Mouse (Mus musculus): ENCODE measurements at regions not wholly inside any gene's neighbourhood (a gene's known extent, or its start where the extent isn't known, plus 50 kb on each side); places are given as distances from the start of the nearest gene placed in this dataset.

- ATAC-seq (replicated peaks; ENCODE audit: low FRiP score): no peak
- WGBS: 74% methylated on average over 4 of the region's 4 CpGs
- no peak overlapping the region for H3K9ac ChIP-seq (ENCODE audit: low read length)
Observed at GRCm38 (mm10) chr4:10315144-10315543, 559.2 kb upstream of the 2610301B20Rik start.

DNA sequence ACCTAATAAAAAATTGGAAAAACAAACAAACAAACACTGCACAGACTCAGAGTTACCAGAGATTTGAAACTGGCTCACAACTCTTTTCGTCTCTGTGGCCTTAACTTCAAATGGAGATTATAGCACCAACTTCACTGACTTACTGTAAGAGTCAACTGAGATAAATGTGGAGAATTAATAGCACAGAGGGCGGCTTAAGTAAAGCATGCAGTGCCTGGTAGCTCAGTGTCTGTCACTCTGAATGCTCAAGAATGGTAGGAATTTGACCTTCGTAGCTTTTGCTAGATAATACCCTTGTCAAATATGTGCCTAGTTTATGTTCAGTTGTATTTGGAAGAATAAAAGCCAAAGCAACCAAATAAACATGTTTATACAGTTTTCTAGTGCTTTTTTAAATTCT is 558.4 kb upstream of the 2610301B20Rik start:
- DNase-seq (ENCODE audit: low spot score): no peak
- Histone ChIP-seq H3K9me3 (ENCODE audit: control insufficient read depth, low read length) (no peaks in the 10 kb centered on the region), H3K4me1 (replicated peaks; ENCODE audit: control insufficient read depth, insufficient read depth, low read length) (no peaks in the 10 kb centered on the region), H3K9ac (ENCODE audit: low read length) (no peak overlapping the region), H3K27ac (ENCODE audit: low read depth, low read length) (no peak overlapping the region), H3K4me3 (ENCODE audit: low read depth, low read length) (no peak overlapping the region), H3K36me3 (ENCODE audit: control insufficient read depth, insufficient read depth, low read length) (no peaks in the 10 kb centered on the region), H3K27me3 (ENCODE audit: control insufficient read depth, insufficient read depth, low read length) (no peaks in the 10 kb centered on the region), H3K4me2 (ENCODE audit: low read depth, low read length, severe bottlenecking) (no peak overlapping the region)
- 65% methylated on average over 3 of the region's 3 CpGs for WGBS
- ATAC-seq (replicated peaks; ENCODE audit: low FRiP score): no peak

More at GRCm38 (mm10) chr4:10315144-10315543, 559.2 kb upstream of the 2610301B20Rik start:
- Histone ChIP-seq H3K4me3 (ENCODE audit: low read depth, low read length) (no peak overlapping the region), H3K4me1 (replicated peaks; ENCODE audit: control insufficient read depth, insufficient read depth, low read length) (no peaks in the 10 kb centered on the region), H3K4me2 (ENCODE audit: low read depth, low read length, severe bottlenecking) (no peak overlapping the region), H3K36me3 (ENCODE audit: control insufficient read depth, insufficient read depth, low read length) (no peaks in the 10 kb centered on the region), H3K27me3 (ENCODE audit: control insufficient read depth, insufficient read depth, low read length) (no peaks in the 10 kb centered on the region), H3K9me3 (ENCODE audit: control insufficient read depth, low read length) (no peaks in the 10 kb centered on the region), H3K27ac (ENCODE audit: low read depth, low read length) (no peak overlapping the region)
- no peak for DNase-seq (ENCODE audit: low spot score)

- WGBS: 71% methylated on average over 2 of the region's 2 CpGs
- no peak overlapping the region for H3K9ac ChIP-seq (ENCODE audit: low read length)
- H3K36me3 ChIP-seq (ENCODE audit: control insufficient read depth, insufficient read depth, low read length): no peaks in the 10 kb centered on the region
- no peak for DNase-seq (ENCODE audit: low spot score)
- H3K4me2 ChIP-seq (ENCODE audit: low read depth, low read length, severe bottlenecking): no peak overlapping the region
- no peak for ATAC-seq (replicated peaks; ENCODE audit: low FRiP score)
- H3K27ac ChIP-seq (ENCODE audit: low read depth, low read length): no peak overlapping the region
- no peaks in the 10 kb centered on the region for H3K4me1 ChIP-seq (replicated peaks; ENCODE audit: control insufficient read depth, insufficient read depth, low read length)
- H3K9me3 ChIP-seq (ENCODE audit: control insufficient read depth, low read length): no peaks in the 10 kb centered on the region
- no peak overlapping the region for H3K4me3 ChIP-seq (ENCODE audit: low read depth, low read length)
- no peaks in the 10 kb centered on the region for H3K27me3 ChIP-seq (ENCODE audit: control insufficient read depth, insufficient read depth, low read length)
Observed at GRCm38 (mm10) chr4:10344147-10344546, 530.2 kb upstream of the 2610301B20Rik start.

DNA sequence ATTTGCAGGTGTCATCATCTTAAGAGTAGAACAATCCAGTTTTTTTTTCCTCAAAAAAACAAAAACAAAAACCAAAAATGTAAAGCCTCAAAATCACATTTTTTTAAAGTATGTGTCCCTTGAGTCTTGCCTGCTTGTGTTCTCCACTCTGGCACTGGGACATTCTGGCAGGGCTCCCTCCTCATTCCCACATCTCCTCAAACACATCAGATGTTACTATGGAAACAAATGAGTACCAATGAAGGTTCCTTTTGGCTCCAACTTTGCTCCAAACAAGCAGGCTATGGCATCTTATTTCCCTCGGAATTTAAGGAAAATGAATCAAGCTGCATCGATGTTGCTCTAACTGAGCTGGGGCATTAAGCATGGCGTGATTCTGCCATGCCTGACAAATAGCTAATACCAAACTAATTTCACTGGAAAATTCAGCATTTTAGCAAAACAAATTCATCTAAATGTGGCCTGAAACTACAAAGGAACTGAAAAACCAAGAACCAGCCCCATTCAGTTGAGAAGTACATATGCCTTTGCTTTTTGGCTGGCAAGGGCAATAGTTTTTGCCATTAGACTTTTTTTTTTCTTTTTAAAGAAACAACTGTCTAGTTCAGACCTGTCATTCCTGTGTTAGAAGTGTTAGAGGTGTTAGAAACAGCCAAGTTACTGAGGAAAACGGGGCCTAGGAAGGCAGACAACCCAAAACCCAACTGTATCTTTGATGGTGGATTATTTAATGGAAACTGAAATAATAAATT is 522.2 kb upstream of the 2610301B20Rik start:
- no peak overlapping the region for H3K27ac ChIP-seq (ENCODE audit: low read depth, low read length)
- no peaks in the 10 kb centered on the region for H3K27me3 ChIP-seq (ENCODE audit: control insufficient read depth, insufficient read depth, low read length)
- H3K4me3 ChIP-seq (ENCODE audit: low read depth, low read length): no peak overlapping the region
- H3K4me2 ChIP-seq (ENCODE audit: low read depth, low read length, severe bottlenecking): no peak overlapping the region
- 86% methylated on average over 4 of the region's 4 CpGs for WGBS
- no peak for DNase-seq (ENCODE audit: low spot score)
- no peaks in the 10 kb centered on the region for H3K9me3 ChIP-seq (ENCODE audit: control insufficient read depth, low read length)
- no peak for ATAC-seq (replicated peaks; ENCODE audit: low FRiP score)
- H3K36me3 ChIP-seq (ENCODE audit: control insufficient read depth, insufficient read depth, low read length): no peaks in the 10 kb centered on the region
- no peaks in the 10 kb centered on the region for H3K4me1 ChIP-seq (replicated peaks; ENCODE audit: control insufficient read depth, insufficient read depth, low read length)
- H3K9ac ChIP-seq (ENCODE audit: low read length): no peak overlapping the region

GRCm38 (mm10) chr4:10357572-10357971 is 516.7 kb upstream of the 2610301B20Rik start:
- H3K4me1 ChIP-seq (replicated peaks; ENCODE audit: control insufficient read depth, insufficient read depth, low read length): no peaks in the 10 kb centered on the region
- H3K4me3 ChIP-seq (ENCODE audit: low read depth, low read length): no peak overlapping the region
- DNase-seq (ENCODE audit: low spot score): no peak
- H3K4me2 ChIP-seq (ENCODE audit: low read depth, low read length, severe bottlenecking): no peak overlapping the region
- H3K27ac ChIP-seq (ENCODE audit: low read depth, low read length): no peak overlapping the region
- H3K9ac ChIP-seq (ENCODE audit: low read length): no peak overlapping the region
- H3K36me3 ChIP-seq (ENCODE audit: control insufficient read depth, insufficient read depth, low read length): no peaks in the 10 kb centered on the region
- no peaks in the 10 kb centered on the region for H3K27me3 ChIP-seq (ENCODE audit: control insufficient read depth, insufficient read depth, low read length)
- no peak for ATAC-seq (replicated peaks; ENCODE audit: low FRiP score)
- 78% methylated on average over 3 of the region's 3 CpGs for WGBS
- no peaks in the 10 kb centered on the region for H3K9me3 ChIP-seq (ENCODE audit: control insufficient read depth, low read length)

DNA sequence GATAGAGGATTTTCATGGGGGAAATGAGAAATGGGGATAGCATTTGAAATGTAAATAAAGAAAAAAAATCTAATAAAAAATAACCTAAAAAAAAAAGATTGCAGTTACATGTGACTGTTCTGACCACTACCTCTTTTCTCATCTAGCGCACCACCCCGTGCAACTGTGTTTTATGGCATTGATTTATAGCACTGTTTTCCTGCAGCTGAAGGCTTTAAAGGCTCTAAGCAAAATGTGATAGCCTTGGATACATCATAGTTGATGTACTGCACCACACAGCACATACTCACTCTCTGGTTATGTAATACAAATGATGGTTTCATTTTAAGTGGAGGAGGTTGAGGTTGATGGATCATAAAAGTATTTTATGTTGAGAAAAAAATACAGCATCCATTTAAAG is 484.5 kb upstream of the 2610301B20Rik start:
- WGBS: 94% methylated on average over 2 of the region's 2 CpGs
- H3K4me3 ChIP-seq (ENCODE audit: low read depth, low read length): no peak overlapping the region
- no peaks in the 10 kb centered on the region for H3K9me3 ChIP-seq (ENCODE audit: control insufficient read depth, low read length)
- H3K27me3 ChIP-seq (ENCODE audit: control insufficient read depth, insufficient read depth, low read length): no peaks in the 10 kb centered on the region
- H3K9ac ChIP-seq (ENCODE audit: low read length): no peak overlapping the region
- H3K4me1 ChIP-seq (replicated peaks; ENCODE audit: control insufficient read depth, insufficient read depth, low read length): no peaks in the 10 kb centered on the region
- DNase-seq (ENCODE audit: low spot score) (no peak), ATAC-seq (replicated peaks; ENCODE audit: low FRiP score) (no peak)
- no peaks in the 10 kb centered on the region for H3K36me3 ChIP-seq (ENCODE audit: control insufficient read depth, insufficient read depth, low read length)
- H3K27ac ChIP-seq (ENCODE audit: low read depth, low read length): no peak overlapping the region
- no peak overlapping the region for H3K4me2 ChIP-seq (ENCODE audit: low read depth, low read length, severe bottlenecking)

DNA sequence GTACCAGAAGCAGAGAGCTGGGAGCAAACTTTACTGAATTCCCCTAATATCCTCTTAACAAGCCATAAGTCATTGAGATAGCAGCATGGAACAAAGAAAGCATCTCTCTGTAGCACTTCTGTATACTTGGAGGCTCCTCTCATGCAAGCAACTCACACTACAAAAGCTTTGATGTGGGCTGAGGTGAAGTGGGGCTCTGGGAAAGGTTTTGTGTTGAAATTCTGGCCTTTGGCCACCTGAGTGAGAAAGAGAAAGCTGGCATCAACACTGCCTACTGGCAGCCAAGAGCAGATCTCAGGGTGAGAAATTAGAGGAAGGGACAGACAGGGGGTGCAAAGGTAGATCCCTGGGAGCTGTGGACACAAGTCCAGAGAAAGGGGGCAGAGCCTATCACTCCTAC is 477.0 kb upstream of the 2610301B20Rik start:
- no peak for DNase-seq (ENCODE audit: low spot score)

DNA sequence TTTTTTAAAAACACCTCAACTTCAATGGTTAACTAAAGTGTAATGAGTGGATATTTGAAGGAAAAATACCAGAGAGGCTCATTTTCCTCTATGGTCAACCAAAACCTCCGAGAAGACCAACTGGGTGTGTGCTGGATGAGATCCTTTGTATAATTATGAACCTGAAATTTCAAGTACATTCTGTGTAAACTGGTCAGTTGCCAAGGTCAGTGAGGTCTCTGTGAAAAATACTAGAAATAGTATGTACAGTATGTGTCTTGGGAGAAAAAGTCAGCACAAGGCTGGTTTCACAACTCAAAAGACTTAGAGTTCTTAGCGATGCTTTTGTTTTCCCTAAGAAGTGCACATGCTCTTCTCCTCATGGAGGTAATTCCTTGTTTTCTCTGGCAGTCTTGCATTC is 476.2 kb upstream of the 2610301B20Rik start:
- WGBS: 90% methylated on average over 2 of the region's 2 CpGs
- Histone ChIP-seq H3K4me3 (ENCODE audit: low read depth, low read length) (no peak overlapping the region), H3K9me3 (ENCODE audit: control insufficient read depth, low read length) (no peaks in the 10 kb centered on the region), H3K36me3 (ENCODE audit: control insufficient read depth, insufficient read depth, low read length) (no peaks in the 10 kb centered on the region), H3K27me3 (ENCODE audit: control insufficient read depth, insufficient read depth, low read length) (no peaks in the 10 kb centered on the region), H3K4me2 (ENCODE audit: low read depth, low read length, severe bottlenecking) (no peak overlapping the region), H3K27ac (ENCODE audit: low read depth, low read length) (no peak overlapping the region), H3K4me1 (replicated peaks; ENCODE audit: control insufficient read depth, insufficient read depth, low read length) (no peaks in the 10 kb centered on the region), H3K9ac (ENCODE audit: low read length) (no peak overlapping the region)
- DNase-seq (ENCODE audit: low spot score) (no peak), ATAC-seq (replicated peaks; ENCODE audit: low FRiP score) (no peak)

More for the DNA sequence above, 477.0 kb upstream of the 2610301B20Rik start:
- Histone ChIP-seq H3K9me3 (ENCODE audit: control insufficient read depth, low read length) (no peaks in the 10 kb centered on the region), H3K36me3 (ENCODE audit: control insufficient read depth, insufficient read depth, low read length) (no peaks in the 10 kb centered on the region), H3K9ac (ENCODE audit: low read length) (no peak overlapping the region), H3K27ac (ENCODE audit: low read depth, low read length) (no peak overlapping the region), H3K27me3 (ENCODE audit: control insufficient read depth, insufficient read depth, low read length) (no peaks in the 10 kb centered on the region), H3K4me3 (ENCODE audit: low read depth, low read length) (no peak overlapping the region), H3K4me2 (ENCODE audit: low read depth, low read length, severe bottlenecking) (no peak overlapping the region), H3K4me1 (replicated peaks; ENCODE audit: control insufficient read depth, insufficient read depth, low read length) (no peaks in the 10 kb centered on the region)
- ATAC-seq (replicated peaks; ENCODE audit: low FRiP score): no peak

GRCm38 (mm10) chr4:10399649-10400048 is 474.6 kb upstream of the 2610301B20Rik start:
- H3K9me3 ChIP-seq (ENCODE audit: control insufficient read depth, low read length): no peaks in the 10 kb centered on the region
- no peak overlapping the region for H3K9ac ChIP-seq (ENCODE audit: low read length)
- H3K4me1 ChIP-seq (replicated peaks; ENCODE audit: control insufficient read depth, insufficient read depth, low read length): no peaks in the 10 kb centered on the region
- H3K4me2 ChIP-seq (ENCODE audit: low read depth, low read length, severe bottlenecking): no peak overlapping the region
- no peak for ATAC-seq (replicated peaks; ENCODE audit: low FRiP score)
- no peak overlapping the region for H3K4me3 ChIP-seq (ENCODE audit: low read depth, low read length)
- H3K27me3 ChIP-seq (ENCODE audit: control insufficient read depth, insufficient read depth, low read length): no peaks in the 10 kb centered on the region
- no peak for DNase-seq (ENCODE audit: low spot score)
- no peaks in the 10 kb centered on the region for H3K36me3 ChIP-seq (ENCODE audit: control insufficient read depth, insufficient read depth, low read length)
- no peak overlapping the region for H3K27ac ChIP-seq (ENCODE audit: low read depth, low read length)
- 47% methylated on average over 1 of the region's 1 CpGs for WGBS
